Mouse (Mus musculus): ENCODE data around the gene Neu4.
"Not testable (repeated sequence)": the region's sequence is repeated elsewhere in the genome, so short reads cannot be mapped to it uniquely, and the experiment has no call there.

Neu4 gene

GRCm38 (mm10) chr1:94020151-94020550 is at the start of gene Neu4:
Gene Neu4, plus strand, starts transcription at chr1:94020451.
- DNase-seq (ENCODE audit: low spot score): no peak

GRCm38 (mm10) chr1:93970797-93971196 is 49.5 kb upstream of the Neu4 start:
- DNase-seq (ENCODE audit: low spot score): not testable (repeated sequence)

GRCm38 (mm10) chr1:93975764-93976163 is 44.5 kb upstream of the Neu4 start:
- not testable (repeated sequence) for DNase-seq (ENCODE audit: low spot score)

- not testable (repeated sequence) for DNase-seq (ENCODE audit: low spot score)
Observed at GRCm38 (mm10) chr1:93978287-93978686, 42.0 kb upstream of the Neu4 start.

- DNase-seq (ENCODE audit: low spot score): not testable (repeated sequence)
Observed at GRCm38 (mm10) chr1:93980932-93981331, 39.3 kb upstream of the Neu4 start.

- DNase-seq (ENCODE audit: low spot score): no peak
Observed at GRCm38 (mm10) chr1:93986167-93986566, 34.1 kb upstream of the Neu4 start.

GRCm38 (mm10) chr1:93988786-93989185 is 31.5 kb upstream of the Neu4 start:
- no peak for DNase-seq (ENCODE audit: low spot score)

GRCm38 (mm10) chr1:93990209-93990608 is 30.0 kb upstream of the Neu4 start, which contains the start of gene Gal3st2c:
Gene Gal3st2c, plus strand, starts transcription at chr1:93990509.
- DNase-seq (ENCODE audit: low spot score): not testable (repeated sequence)

- DNase-seq (ENCODE audit: low spot score): not testable (repeated sequence)
Observed at GRCm38 (mm10) chr1:93991068-93991467, 29.2 kb upstream of the Neu4 start.

- DNase-seq (ENCODE audit: low spot score): not testable (repeated sequence)
Observed at GRCm38 (mm10) chr1:93991491-93991890, 28.8 kb upstream of the Neu4 start.

- DNase-seq (ENCODE audit: low spot score): no peak
Observed at GRCm38 (mm10) chr1:94001023-94001422, 19.2 kb upstream of the Neu4 start.

GRCm38 (mm10) chr1:94005954-94006506 is 14.2 kb upstream of the Neu4 start:
- not testable (repeated sequence) for DNase-seq (ENCODE audit: low spot score)

- not testable (repeated sequence) for DNase-seq (ENCODE audit: low spot score)
Observed at GRCm38 (mm10) chr1:94008826-94009225, 11.4 kb upstream of the Neu4 start.

GRCm38 (mm10) chr1:94011643-94012042 is 8.6 kb upstream of the Neu4 start:
- no peak for DNase-seq (ENCODE audit: low spot score)

- no peak for DNase-seq (ENCODE audit: low spot score)
Observed at GRCm38 (mm10) chr1:94027506-94028108, 7.4 kb downstream of the Neu4 start.

- no peak for DNase-seq (ENCODE audit: low spot score)
Observed at GRCm38 (mm10) chr1:94028741-94029140, 8.5 kb downstream of the Neu4 start.

GRCm38 (mm10) chr1:94033075-94033602 is 12.9 kb downstream of the Neu4 start:
- no peak for DNase-seq (ENCODE audit: low spot score)

- no peak for DNase-seq (ENCODE audit: low spot score)
Observed at GRCm38 (mm10) chr1:94034984-94035743, 14.9 kb downstream of the Neu4 start.

GRCm38 (mm10) chr1:94040391-94040790 is 20.1 kb downstream of the Neu4 start:
- no peak for DNase-seq (ENCODE audit: low spot score)

- DNase-seq (ENCODE audit: low spot score): no peak
Observed at GRCm38 (mm10) chr1:94045559-94045958, 25.3 kb downstream of the Neu4 start.

- no peak for DNase-seq (ENCODE audit: low spot score)
Observed at GRCm38 (mm10) chr1:94046544-94046943, 26.3 kb downstream of the Neu4 start.

GRCm38 (mm10) chr1:94051104-94051503 is 30.9 kb downstream of the Neu4 start:
- DNase-seq (ENCODE audit: low spot score): no peak

GRCm38 (mm10) chr1:94052373-94052772 is 32.1 kb downstream of the Neu4 start, which contains the start of gene Pdcd1:
Gene Pdcd1, minus strand, starts transcription at chr1:94052553.
- no peak for DNase-seq (ENCODE audit: low spot score)
